Mouse (Mus musculus) megakaryocyte, embryonic 14.5 days (primary cell): Measurements from ENCODE around the gene Mapk14.

ENCODE experiments used
- FLI1 ChIP-seq: IDR thresholded peaks from 2 replicates; pipeline ENCODE4 v1.6.1; 2012; ENCODE audit warnings: low read length, inconsistent platforms, mixed read lengths
- GATA1 ChIP-seq: IDR thresholded peaks from 3 replicates; pipeline ENCODE4 v1.6.1; 2012; ENCODE audit warnings: mixed read lengths, low read length, inconsistent platforms, borderline replicate concordance

DNA sequence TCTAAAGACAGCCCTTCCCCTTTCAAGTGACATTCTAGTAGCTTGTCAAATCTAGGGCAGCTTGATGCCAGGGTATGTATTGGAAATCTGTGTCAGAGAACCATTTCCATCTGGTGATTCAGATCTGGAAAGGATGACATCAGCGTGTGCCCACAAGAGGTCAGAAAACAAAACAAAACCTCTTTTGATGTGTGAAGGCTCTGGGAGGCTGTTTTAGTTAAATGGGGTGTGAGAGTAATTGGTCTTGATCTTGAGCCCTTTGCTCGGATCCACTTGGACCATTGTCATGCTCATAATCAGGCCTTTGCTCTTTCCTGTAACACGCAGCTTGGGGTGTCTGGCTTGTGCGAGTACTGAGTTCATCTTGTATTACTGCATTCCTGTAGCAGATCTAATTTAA lies 7.1 kb downstream of the Mapk14 start:
- no peak for TF ChIP-seq GATA1
- no peak for TF ChIP-seq FLI1
